Mouse (Mus musculus): Measurements from ENCODE around the gene Sclt1. TPM values are rescaled to one million over a fixed set of nuclear protein-coding genes. Genes with fewer than 3 reads are reported as not detected.

Gene Sclt1
- polyA plus RNA-seq (2015; fragmentation: Nextera tagmentation; extraction: Ambion mirVana), result 21.0 TPM in 2 replicates

DNA sequence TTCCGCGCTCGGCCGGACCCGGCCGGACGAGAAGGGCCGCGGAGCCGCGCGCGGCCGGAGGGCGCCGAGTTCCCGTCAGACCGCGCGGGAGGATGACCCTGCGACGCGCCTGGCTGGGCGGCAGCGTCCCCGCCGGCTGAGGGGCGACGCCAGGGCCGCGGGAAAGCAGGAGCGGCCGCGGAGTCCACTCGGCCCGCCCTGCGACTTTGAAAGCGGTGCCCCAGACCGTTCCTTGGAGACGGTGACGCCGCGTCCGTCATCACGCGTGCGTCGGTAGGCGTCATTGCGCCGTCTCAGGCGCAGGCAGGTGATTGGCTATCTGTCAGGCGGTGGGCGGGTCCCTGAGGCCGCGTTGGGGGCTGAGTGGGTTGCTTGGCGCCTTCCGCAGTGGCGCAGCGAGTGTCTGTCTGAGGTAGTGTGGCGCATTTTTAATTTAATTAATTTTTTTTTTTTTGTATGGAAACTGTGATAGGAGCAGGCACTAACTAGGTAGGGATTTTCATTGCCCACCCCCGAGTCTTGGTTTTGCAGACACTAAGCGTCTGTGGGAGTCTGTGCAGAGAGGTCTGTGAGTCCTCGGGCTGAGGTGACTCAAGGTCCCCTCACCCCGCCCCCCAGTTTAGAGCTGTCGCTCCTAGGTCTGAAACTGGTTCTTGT, at the start of gene Sclt1, which contains the start of gene D3Ertd751e:
Sclt1 (minus strand) TSS at position 237 of the 657 bp plus-strand sequence.
D3Ertd751e (plus strand) TSS at position 334 of the 657 bp plus-strand sequence.
- no peaks in the 10 kb centered on the region for H3K9me3 ChIP-seq (replicated peaks; ENCODE audit: low read length)
- DNase-seq (ENCODE audit: low spot score) (peak; percentile 97), ATAC-seq (replicated peaks; ENCODE audit: low FRiP score, low read depth) (peak; percentile 100)
- peak within 1 kb of the TSS; percentile 76 for H3K4me3 ChIP-seq (replicated peaks; ENCODE audit: low read depth, low read length)
- peak within 1 kb of the TSS; percentile 89 for H3K9ac ChIP-seq (ENCODE audit: low read depth, low read length)
- no peaks in the 10 kb centered on the region for H3K36me3 ChIP-seq (ENCODE audit: insufficient read depth, low read length)
- H3K4me2 ChIP-seq (ENCODE audit: low read length), result peak within 1 kb of the TSS; percentile 75
- H3K27me3 ChIP-seq (ENCODE audit: insufficient read depth, low read length), result no peaks in the 10 kb centered on the region
- H3K27ac ChIP-seq, result peak within 1 kb of the TSS; percentile 92
- under 1% methylated on average over 65 of the region's 66 CpGs for WGBS
- TF ChIP-seq CTCF (IDR thresholded peaks at IDR 0.05; ENCODE audit: low read depth), result no peak
- H3K4me1 ChIP-seq (replicated peaks; ENCODE audit: insufficient read depth, low read length), result peaks cover 8% of the 10 kb centered on the region; the same call in 1 of the 2 replicates

DNA sequence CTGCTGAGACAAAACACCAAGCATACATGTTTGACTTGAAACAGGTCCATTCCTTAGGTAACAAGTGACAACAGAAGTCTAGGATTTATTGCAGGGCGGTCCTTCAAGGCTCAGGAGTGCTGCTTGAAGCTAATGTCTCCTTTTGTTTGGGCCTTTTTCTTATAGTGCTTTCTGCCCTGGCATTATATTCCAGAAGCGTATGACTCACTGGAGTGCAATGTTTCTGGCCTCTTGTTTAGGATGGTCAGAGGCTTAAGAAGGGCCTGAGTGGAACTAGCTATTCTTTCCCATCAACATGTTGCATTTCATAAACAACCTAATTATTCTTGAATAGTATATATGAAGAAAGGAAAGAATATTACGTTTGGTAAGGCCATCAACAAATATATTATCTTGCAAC, 19.8 kb upstream of the Sclt1 start:
- no peak for TF ChIP-seq CTCF (IDR thresholded peaks at IDR 0.05; ENCODE audit: low read depth)
- H3K4me1 ChIP-seq (replicated peaks; ENCODE audit: insufficient read depth, low read length), result no peaks in the 10 kb centered on the region
- no peak overlapping the region for H3K4me2 ChIP-seq (ENCODE audit: low read length)
- H3K27ac ChIP-seq, result no peak overlapping the region
- 96% methylated on average over 3 of the region's 3 CpGs for WGBS
- ATAC-seq (replicated peaks; ENCODE audit: low FRiP score, low read depth) (no peak), DNase-seq (ENCODE audit: low spot score) (no peak)
- H3K9me3 ChIP-seq (replicated peaks; ENCODE audit: low read length), result no peaks in the 10 kb centered on the region
- H3K9ac ChIP-seq (ENCODE audit: low read depth, low read length), result no peak overlapping the region
- H3K4me3 ChIP-seq (replicated peaks; ENCODE audit: low read depth, low read length), result no peak overlapping the region
- H3K36me3 ChIP-seq (ENCODE audit: insufficient read depth, low read length), result no peaks in the 10 kb centered on the region
- no peaks in the 10 kb centered on the region for H3K27me3 ChIP-seq (ENCODE audit: insufficient read depth, low read length)

- H3K36me3 ChIP-seq (ENCODE audit: insufficient read depth, low read length), result no peaks in the 10 kb centered on the region
- no peaks in the 10 kb centered on the region for H3K4me1 ChIP-seq (replicated peaks; ENCODE audit: insufficient read depth, low read length)
- no peak for TF ChIP-seq CTCF (IDR thresholded peaks at IDR 0.05; ENCODE audit: low read depth)
- H3K27me3 ChIP-seq (ENCODE audit: insufficient read depth, low read length), result no peaks in the 10 kb centered on the region
- H3K9ac ChIP-seq (ENCODE audit: low read depth, low read length), result no peak overlapping the region
- H3K27ac ChIP-seq, result no peak overlapping the region
- no peak for DNase-seq (ENCODE audit: low spot score)
- H3K4me2 ChIP-seq (ENCODE audit: low read length), result no peak overlapping the region
- ATAC-seq (replicated peaks; ENCODE audit: low FRiP score, low read depth), result no peak
- H3K4me3 ChIP-seq (replicated peaks; ENCODE audit: low read depth, low read length), result no peak overlapping the region
- WGBS, result 74% methylated on average over 2 of the region's 2 CpGs
- H3K9me3 ChIP-seq (replicated peaks; ENCODE audit: low read length), result no peaks in the 10 kb centered on the region
Measured at GRCm38 (mm10) chr3:41754556-41754955, 12.2 kb upstream of the Sclt1 start.

DNA sequence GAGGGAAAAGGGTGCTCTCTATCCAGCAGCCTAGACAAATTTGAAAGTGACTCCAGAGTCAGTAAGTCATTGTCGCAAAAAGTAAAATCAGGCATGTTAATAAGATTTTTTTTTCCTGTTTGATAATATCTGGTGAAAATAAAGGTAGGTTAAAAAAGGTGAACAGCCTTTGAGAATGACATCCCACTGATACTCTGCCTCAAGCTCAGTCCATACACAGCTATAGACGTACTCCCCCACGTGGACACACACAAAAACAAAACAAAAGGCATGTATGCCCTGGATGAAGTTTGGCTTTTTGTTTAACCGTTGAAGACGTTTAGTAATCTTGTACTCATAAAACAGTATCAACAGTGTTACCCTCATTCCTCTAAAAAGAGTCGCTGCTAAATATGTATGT, 1.1 kb upstream of the Sclt1 start:
- 31% methylated on average over 6 of the region's 6 CpGs for WGBS
- DNase-seq (ENCODE audit: low spot score), result peak; percentile 51
- H3K9ac ChIP-seq (ENCODE audit: low read depth, low read length), result no peak overlapping the region

DNA sequence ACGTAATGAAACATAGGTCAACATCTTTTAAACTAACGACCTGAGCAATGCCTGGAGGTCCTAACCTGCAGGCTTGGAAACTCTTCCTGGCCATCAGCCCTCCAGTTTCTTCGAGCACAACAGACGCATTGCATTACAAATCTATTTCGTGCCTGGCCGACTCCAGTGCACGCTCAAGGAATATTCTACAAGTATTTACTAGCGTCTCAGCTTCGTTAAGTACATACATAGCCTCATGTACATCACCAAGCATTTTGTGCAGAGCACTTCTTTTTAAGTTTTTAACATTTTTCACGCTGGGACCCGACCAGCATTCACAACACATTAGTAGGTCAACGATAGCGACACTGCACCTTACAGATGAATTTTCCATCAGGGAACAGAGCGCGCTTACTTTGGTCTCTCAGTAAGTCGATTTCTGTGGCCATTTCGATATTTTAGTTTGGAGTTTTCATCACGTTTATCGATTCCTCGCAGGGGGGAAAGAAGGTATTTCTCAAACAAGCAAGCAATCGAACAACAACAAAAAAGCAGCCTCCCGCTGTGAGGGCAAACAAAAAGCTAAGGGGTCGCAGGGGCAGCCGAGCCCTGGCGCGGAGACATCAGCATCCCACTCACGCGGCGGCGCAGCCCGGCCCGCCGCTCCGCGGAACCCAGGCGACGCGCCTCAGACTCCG, 575 bp downstream of the Sclt1 start:
- Histone ChIP-seq H3K4me1 (replicated peaks; ENCODE audit: insufficient read depth, low read length) (peaks cover 8% of the 10 kb centered on the region; the same call in 1 of the 2 replicates), H3K4me2 (ENCODE audit: low read length) (peak overlapping the region; percentile 75), H3K36me3 (ENCODE audit: insufficient read depth, low read length) (no peaks in the 10 kb centered on the region), H3K27me3 (ENCODE audit: insufficient read depth, low read length) (no peaks in the 10 kb centered on the region), H3K9me3 (replicated peaks; ENCODE audit: low read length) (no peaks in the 10 kb centered on the region), H3K27ac (peak overlapping the region; percentile 92), H3K4me3 (replicated peaks; ENCODE audit: low read depth, low read length) (peak overlapping the region; percentile 76), H3K9ac (ENCODE audit: low read depth, low read length) (peak overlapping the region; percentile 89)
- under 1% methylated on average over 39 of the region's 39 CpGs for WGBS
- TF ChIP-seq CTCF (IDR thresholded peaks at IDR 0.05; ENCODE audit: low read depth), result no peak
- DNase-seq (ENCODE audit: low spot score), result peak; percentile 54
- no peak for ATAC-seq (replicated peaks; ENCODE audit: low FRiP score, low read depth)

More for the DNA sequence above, 1.1 kb upstream of the Sclt1 start:
- H3K27ac ChIP-seq, result no peak overlapping the region
- no peaks in the 10 kb centered on the region for H3K9me3 ChIP-seq (replicated peaks; ENCODE audit: low read length)
- ATAC-seq (replicated peaks; ENCODE audit: low FRiP score, low read depth), result no peak
- no peaks in the 10 kb centered on the region for H3K27me3 ChIP-seq (ENCODE audit: insufficient read depth, low read length)
- no peaks in the 10 kb centered on the region for H3K36me3 ChIP-seq (ENCODE audit: insufficient read depth, low read length)
- no peak overlapping the region; the same call in 1 of the 2 replicates for H3K4me3 ChIP-seq (replicated peaks; ENCODE audit: low read depth, low read length)
- H3K4me1 ChIP-seq (replicated peaks; ENCODE audit: insufficient read depth, low read length), result peaks cover 8% of the 10 kb centered on the region; the same call in 1 of the 2 replicates
- H3K4me2 ChIP-seq (ENCODE audit: low read length), result peak overlapping the region; percentile 75
- peak; percentile 57 for TF ChIP-seq CTCF (IDR thresholded peaks at IDR 0.05; ENCODE audit: low read depth)

DNA sequence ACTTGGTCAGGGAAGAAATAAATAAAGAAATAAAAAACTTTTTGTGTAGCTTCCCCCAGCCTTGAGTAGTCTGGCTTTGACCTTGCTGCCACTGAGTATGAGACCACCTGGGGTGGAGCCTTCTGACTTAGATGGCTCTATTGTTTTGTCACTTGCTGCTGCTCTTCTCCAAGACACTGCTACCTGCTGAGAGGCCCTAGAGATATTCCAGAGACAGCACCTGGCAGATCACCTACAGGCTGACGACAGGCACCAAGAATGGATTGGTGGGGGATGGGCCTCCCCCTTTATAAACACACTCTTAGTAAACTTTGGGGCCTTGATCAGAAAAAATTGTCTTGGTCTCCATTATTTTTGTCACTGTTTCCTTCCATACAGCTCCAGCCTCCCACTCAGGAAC, 46.6 kb downstream of the Sclt1 start:
- H3K36me3 ChIP-seq (ENCODE audit: insufficient read depth, low read length), result no peaks in the 10 kb centered on the region
- no peaks in the 10 kb centered on the region for H3K27me3 ChIP-seq (ENCODE audit: insufficient read depth, low read length)
- no peak overlapping the region for H3K4me3 ChIP-seq (replicated peaks; ENCODE audit: low read depth, low read length)
- H3K27ac ChIP-seq, result no peak overlapping the region
- no peaks in the 10 kb centered on the region for H3K9me3 ChIP-seq (replicated peaks; ENCODE audit: low read length)
- no peak overlapping the region for H3K4me2 ChIP-seq (ENCODE audit: low read length)
- no peaks in the 10 kb centered on the region for H3K4me1 ChIP-seq (replicated peaks; ENCODE audit: insufficient read depth, low read length)
- no peak overlapping the region for H3K9ac ChIP-seq (ENCODE audit: low read depth, low read length)
- ATAC-seq (replicated peaks; ENCODE audit: low FRiP score, low read depth), result no peak
- WGBS, result 86% methylated on average over 1 of the region's 1 CpGs
- TF ChIP-seq CTCF (IDR thresholded peaks at IDR 0.05; ENCODE audit: low read depth), result no peak
- no peak for DNase-seq (ENCODE audit: low spot score)

Data from kidney, postnatal 0 days (tissue).